Mouse (Mus musculus) myocyte (in vitro differentiated cells): ENCODE results near the gene Tmem43.

Experiments
- CEBPB ChIP-seq: IDR thresholded peaks from 2 replicates; pipeline ENCODE4 v1.6.1; 2011; ENCODE audit warnings: mild to moderate bottlenecking, moderate library complexity; ENCODE audit not compliant: poor library complexity, insufficient read depth, severe bottlenecking
- MAX ChIP-seq: IDR thresholded peaks from one replicate; pipeline ENCODE4 v1.6.1; 2011; ENCODE audit warnings: low read depth, mild to moderate bottlenecking, control low read depth
- MYOG ChIP-seq, 3 experiments: IDR thresholded peaks; one replicate each; pipeline ENCODE4 v1.6.1; 2011; ENCODE audit warnings: control low read depth in 2 of 3, low read depth in 2 of 3, mild to moderate bottlenecking in 2 of 3; ENCODE audit not compliant: insufficient read length in 2 of 3, control insufficient read depth in 1 of 3, insufficient read depth in 1 of 3
- POLR2A ChIP-seq: IDR thresholded peaks from one replicate; pipeline ENCODE4 v1.6.1; 2011; ENCODE audit warnings: low read depth, mild to moderate bottlenecking, control low read depth, moderate library complexity; ENCODE audit not compliant: insufficient read length
- TCF12 ChIP-seq: IDR thresholded peaks from one replicate; pipeline ENCODE4 v1.6.1; 2011; ENCODE audit warnings: mild to moderate bottlenecking, control low read depth; ENCODE audit not compliant: poor library complexity, insufficient read depth, severe bottlenecking

DNA sequence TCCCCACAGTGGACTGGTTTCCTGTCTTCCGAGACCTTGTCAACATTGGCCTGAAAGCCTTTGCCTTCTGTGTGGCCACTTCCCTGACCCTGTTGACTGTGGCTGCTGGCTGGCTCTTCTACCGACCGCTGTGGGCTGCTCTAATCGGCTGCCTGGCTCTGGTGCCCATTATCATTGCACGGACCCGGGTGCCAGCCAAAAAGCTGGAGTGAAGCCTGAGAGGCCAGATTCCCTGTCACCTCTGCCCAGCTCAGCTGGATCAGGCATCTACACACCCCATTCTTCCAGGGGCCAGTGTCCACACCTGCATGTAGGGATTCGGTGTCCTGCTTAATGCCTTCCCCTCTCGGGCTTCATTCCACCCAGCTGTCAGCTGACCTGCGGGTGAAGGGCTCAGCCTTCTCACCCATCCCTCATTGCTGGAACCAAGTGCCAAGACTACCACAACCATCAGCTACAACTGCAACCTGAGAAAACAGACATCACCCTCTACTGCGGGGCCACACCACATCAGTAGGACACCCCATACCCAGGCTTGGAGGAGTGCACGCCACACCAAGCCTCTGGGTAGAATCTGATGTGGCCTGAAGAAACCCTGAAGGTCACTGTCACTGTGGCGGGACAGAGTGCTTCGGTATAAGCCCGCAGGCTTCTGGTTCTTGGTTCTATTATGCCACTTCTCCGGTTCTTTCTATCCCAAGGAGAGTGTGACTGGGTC is 13.4 kb downstream of the Tmem43 start:
- no peak for TF ChIP-seq MYOG (IDR thresholded peaks at IDR 0.05; ENCODE audit: control insufficient read depth in 1 of 3, insufficient read depth in 1 of 3, insufficient read length in 2 of 3, low read depth in 2 of 3)
- no peak for TF ChIP-seq MAX
- no peak for TF ChIP-seq POLR2A
- no peak for TF ChIP-seq TCF12
- TF ChIP-seq CEBPB, result no peak
